Mouse (Mus musculus): ENCODE results near the gene Mbnl1. TPM values are rescaled to one million over a fixed set of nuclear protein-coding genes. Genes with fewer than 3 reads are reported as not detected.
A peak's percentile ranks its signal among the peaks of the same experiment; 100 is the strongest.

Gene Mbnl1
- total and polyA plus RNA-seq, 3 experiments, result 252 to 574 (median 563) TPM

DNA sequence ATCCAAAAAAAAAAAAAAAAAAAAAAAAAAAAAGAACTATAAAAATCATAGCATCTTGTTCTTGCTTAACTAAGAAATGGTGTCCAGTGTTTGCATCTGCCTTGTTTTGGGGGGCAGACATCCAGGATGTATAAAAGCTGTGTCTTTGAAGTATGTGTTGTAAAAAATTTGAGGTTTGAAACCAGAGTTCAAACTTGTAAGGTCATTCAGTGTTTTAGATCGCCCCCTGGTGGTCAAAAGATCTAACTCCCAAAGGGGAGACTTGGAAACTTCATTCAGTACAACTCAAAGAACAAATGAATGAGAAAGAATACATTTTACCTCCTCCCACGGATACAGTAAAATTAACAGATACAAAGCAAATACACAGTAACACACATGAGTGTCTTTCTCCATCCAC is 139.2 kb downstream of the Mbnl1 start:
- peak; percentile 46 for DNase-seq

DNA sequence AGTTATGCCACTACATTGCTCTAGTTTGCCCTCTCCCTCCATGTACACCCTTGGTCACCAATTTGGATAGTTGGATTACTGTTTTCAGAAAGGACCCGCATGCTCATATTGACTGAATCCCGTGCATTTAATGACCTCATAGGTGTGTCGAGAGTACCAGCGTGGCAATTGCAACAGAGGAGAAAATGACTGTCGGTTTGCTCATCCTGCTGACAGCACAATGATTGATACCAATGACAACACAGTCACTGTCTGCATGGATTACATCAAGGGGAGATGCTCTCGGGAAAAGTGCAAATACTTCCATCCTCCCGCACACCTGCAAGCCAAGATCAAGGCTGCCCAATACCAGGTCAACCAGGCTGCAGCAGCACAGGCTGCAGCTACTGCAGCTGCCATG is 140.5 kb downstream of the Mbnl1 start:
- peak; percentile 62 for DNase-seq

DNA sequence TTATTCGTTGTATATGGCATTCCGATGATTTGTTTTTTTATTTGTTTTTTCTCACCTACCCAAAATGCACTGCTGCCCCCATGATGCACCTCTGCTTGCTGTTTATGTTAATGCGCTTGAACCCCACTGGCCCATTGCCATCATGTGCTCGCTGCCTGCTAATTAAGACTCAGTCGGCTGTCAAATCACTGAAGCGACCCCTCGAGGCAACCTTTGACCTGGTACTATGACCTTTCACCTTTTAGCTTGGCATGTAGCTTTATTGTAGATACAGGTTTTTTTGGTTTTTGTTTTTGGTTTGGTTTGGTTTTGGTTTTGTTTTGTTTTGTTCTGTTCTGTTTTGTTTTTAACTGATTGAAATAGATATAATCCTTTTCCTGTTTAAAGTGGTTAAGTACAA is 141.9 kb downstream of the Mbnl1 start:
- no peak for DNase-seq

DNA sequence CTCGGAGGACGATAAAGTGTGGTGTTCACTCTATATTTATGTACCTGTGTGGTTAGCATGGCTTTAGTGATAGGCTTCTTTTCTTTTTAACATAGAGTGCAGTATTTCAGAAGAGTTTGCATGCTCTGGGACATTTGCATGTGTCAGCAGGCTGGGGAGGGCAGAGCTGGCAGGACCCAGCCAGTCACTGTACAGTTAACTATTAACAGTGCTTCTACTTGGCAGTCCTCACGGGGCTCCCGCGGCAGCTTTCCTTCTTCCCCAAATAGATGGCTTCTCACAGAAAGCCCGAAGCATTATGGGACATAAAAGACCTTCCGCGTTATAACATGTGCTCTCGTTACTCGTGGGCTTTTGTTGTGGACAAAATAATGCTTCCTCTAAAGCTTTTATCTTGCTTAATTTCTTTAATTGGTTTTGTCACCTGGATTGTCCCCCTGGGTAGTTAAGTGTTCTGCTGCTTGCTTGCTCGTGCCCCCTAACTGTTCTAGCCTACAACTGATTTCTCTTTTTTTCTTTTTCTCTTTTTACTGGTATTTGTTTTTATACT is 142.5 kb downstream of the Mbnl1 start:
- no peak for DNase-seq

DNA sequence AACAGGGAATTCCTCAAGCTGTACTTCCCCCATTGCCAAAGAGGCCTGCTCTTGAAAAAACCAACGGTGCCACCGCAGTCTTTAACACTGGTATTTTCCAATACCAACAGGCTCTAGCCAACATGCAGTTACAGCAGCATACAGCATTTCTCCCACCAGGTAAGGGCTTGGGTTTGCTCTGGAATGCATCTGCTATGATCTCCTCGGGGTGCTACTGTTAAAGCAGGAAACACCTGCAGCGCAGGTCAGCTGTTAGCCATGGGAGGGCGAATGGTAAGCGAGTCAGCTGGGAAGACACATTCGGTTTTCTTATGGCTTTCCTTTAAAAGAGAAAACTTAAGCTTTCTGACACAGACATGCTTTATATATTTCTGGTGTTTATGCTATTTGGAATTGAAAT is 143.0 kb downstream of the Mbnl1 start:
- DNase-seq, result no peak

DNA sequence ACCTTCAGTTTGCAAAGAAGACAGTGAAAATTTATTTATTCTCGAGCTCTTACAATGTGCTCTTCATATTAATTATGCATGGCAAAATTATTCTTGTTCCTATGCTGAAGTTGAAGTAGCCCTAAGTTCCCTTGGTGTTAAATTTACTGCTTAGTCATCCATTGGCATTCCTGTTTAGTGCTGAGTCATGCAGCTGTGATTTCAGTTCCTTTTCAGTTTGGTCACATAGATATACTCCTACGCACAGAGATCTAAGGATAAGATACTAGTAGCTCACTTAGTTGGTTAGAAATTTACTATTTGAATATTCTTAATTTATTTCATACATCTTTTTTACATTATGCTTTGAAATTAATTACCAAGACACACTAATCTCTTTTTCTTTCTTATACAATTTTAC is 143.5 kb downstream of the Mbnl1 start:
- peak; percentile 49 for DNase-seq

DNA sequence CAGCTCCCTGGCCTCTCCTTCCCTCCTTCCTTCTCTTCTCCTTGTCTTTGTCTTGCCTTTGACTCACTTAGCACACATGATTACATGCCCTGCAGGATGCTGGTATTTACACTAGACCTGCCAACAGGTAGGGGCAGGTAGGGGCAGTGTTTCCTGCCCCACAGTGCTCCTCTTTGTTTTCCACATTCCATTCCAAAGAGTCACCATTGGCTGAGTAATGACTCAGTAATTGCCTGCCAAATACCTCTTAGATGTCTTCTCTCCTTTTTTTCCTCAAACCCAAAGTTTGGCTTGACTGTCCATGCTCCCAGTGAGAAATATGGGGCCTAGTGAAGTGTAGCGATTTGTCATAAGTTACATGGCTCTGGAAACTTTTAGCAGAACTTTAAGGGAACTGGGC is 145.0 kb downstream of the Mbnl1 start:
- peak; percentile 40 for DNase-seq

DNA sequence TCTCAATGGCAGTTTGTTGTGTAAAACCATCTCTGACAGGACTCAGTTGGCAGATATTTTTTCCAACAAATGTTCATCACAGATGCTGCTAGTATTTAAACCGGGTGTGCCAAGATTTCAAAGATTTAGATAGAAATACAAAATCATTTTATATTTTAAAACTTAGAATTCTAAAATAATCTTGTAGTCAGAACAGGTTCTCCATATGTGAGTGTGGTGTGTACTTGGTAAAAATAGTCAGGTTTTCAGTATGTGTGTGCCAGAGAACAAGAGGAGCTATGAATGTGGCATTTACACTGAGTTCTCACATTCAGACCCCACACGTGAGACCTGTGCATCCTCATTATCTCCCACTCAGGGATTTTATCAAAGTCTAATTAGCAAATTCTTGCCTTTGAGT is 147.6 kb downstream of the Mbnl1 start:
- DNase-seq, result no peak

DNA sequence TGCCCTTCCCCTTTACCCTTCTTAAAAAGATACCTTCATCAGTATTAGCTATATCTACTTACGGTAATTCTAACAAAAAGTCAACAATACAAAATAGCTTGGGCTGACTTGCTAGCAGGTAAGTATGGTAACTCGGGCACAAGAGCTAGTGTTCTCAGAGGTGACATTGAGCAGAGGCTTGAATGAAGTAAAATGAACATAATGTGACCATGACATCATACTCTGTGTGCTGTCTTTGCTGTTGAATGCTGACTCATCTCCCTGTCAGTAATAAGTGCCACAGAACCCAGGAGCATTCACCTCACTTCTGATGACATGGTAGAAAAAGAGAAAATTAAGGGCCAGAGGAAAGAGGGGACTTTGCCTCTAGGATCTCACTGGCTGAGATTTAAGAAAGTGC is 158.6 kb downstream of the Mbnl1 start:
- DNase-seq, result no peak

DNA sequence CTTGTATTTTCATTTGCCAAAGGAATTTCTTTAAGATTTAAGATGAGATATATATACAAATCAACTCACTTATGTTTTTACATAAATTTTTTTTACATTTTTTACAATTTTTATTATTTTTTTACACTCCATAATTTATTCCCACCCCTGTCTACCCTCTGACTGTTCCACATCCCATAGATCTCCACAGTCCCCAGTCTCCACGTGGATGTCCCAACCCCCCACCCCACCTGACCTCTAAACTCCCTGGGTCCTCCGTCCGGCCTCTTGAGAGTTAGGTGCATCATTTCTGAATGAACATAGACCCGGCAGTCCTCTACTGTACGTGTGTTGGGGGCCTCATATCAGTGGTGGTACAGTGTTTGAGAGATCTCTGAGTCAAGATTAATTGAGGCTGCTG is 159.1 kb downstream of the Mbnl1 start:
- no peak for DNase-seq

DNA sequence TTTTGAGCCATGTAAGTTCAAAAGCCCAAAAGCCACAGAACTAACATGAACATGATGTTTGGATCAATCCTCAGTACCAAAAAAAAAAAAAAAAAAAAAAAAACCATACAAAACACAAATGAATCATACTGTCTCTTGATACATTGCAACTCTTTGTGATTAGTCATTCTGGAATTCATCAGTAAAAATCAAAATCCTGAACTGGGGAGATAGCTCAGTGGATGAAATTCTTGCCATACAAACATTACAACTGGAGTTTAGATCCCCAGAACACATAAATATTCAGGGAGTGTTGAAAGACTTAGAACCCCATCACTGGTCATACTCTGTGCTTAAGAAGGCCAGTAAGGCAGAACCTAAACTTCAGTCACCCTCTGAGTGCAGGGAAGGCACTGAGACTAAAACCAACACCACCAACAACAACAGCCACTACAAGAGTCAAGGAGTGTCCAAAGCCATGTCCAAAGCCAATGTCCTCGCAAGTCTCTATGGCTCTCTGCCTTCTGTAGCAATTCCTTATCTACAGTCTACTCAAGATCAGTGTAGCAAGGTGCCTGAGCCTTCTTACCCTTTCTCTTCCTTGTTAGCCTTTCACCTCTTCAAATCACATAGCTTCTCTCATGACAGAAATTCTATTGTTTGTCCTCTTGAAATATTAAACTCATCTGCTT is 160.3 kb downstream of the Mbnl1 start:
- DNase-seq, result no peak

DNA sequence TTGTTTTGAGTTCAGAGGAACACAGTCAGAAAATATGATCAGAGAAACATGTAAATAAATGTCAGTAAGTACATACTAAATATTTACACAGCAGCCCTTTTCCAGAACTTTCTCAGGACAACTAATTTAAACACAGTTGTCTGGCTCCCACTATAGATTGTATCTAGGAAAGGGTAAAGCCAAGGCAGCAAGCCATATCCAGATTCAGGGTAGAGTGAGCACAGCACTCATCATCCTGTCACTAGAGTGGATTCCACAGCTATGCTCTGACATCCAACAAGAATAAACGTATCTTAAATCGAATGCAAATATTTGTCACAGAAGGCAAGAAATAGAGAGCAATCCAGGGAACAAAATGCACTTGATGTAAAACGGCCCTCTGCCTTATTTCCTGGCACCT is 165.9 kb downstream of the Mbnl1 start:
- no peak for DNase-seq

DNA sequence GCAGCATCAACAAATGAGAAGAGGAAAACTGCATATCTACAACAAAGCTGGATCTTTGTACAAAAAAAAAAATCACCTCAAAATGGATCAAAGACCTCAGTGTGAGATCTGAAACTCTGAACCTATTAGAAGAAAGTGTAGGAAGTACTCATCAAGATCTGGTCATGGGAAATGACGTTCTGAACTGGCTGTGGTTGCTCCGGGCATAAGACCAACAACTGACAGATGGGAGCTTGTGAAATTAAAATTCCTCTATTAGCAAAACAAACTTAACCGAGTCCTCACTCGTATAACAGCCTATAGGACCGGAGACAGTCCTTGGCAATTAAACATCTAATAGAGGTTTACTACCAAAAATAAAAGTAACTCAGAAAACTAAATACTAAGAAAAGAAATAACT is 166.5 kb downstream of the Mbnl1 start:
- no peak for DNase-seq

DNA sequence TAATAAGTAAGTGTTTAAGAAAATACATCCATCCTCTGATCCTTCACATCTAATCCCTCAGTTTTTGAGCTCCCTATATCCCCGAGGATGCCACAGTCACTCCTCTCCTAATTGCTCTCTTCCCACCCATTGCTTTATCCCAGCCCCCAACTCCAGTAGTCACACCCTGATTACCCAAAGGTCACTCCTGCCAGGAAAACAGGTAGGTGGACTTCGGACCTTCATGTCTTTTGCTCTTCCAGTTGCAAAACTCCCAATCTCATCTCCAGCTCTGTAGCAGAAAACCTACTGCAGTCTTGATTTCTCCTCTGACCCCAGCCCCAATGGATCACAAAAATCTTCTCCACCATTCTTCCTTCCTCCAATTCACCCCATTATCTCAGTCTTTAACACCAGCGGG is 169.6 kb downstream of the Mbnl1 start:
- no peak for DNase-seq

DNA sequence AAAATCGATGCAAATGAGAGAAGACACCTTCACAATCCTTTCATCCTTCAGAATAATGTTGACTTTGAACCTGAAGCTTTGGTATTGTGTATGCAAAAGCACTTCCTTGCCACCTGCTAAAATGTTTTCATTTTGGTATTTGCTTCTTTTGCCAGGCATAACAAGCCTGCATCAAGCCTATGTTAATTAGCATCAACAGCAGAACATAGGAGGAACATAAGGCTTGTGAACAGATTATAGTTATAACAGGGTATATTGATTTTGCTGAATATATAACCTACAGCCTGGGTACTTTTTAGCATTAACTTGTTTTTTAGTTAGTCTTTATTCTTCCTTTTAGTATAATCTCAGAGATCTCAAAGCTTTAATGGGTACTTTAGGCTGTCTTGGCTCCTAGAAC is 172.9 kb downstream of the Mbnl1 start:
- DNase-seq, result no peak

DNA sequence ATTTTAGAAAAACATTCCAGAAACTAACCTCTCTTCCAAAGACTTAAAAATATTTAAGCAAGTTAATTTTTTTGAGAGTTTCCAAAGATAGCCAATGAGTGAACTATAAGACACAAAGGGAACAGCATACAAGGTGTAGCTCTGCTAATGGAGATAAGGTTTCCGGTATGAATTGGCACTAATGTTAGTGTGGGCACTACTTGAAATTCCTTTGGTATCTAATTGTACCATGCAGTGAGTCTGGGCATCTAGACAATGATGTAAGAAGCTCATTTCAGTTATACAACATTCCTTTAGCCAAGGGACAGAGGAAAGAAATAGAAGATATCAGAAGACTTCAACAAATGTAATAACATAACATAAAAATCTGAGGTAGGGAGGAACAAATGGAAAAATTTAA is 175.7 kb downstream of the Mbnl1 start:
- no peak for DNase-seq

DNA sequence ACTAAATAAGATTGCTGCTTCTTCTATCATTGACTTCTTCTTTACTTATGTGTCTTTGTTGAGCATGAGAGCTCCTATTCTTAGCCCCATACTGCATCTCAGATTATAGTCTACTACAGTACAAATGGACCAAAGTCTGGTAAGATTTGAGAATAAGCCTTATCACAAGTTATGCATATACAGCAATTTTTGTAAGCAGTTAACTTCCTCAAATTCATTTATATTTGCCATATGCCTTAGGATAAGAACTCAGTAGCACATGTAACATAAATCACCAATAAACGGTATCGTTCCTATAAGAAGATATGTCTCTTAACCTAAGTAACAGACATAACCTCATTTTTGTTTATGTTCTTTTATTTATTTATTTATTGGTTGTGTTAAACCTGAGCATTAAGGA is 188.1 kb downstream of the Mbnl1 start:
- no peak for DNase-seq

Measured in adrenal gland, adult 2 months (tissue).